Mouse (Mus musculus) layer of hippocampus, adult 9-11 months (tissue): ENCODE measurements around the gene Gm21095.
"Not testable (repeated sequence)": the region's sequence is repeated elsewhere in the genome, so short reads cannot be mapped to it uniquely, and the experiment has no call there.

ENCODE experiments used
- DNase-seq: peaks from one replicate; pipeline ENCODE4 v3.0.0; 2022

Gene Gm21095

DNA sequence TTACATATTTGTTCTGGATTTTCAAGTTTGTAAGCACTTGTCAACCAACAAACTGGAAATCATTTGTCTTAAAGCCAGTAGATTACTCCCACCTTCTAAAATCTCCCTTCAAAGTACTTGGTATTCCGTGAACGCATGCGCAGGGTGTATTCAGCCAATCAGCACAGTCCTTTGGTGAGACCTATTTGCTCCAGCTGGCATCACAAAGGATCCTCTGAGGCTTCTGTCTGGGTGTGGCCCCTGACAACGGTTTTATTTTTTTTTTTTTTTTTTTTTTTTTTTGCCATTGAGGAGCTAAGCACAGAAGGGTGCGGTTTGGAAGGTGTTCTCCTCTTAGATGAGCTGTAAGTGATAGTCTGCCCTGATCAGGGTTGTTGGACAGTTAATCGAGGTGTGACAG is at the start of gene Gm21095:
Gene Gm21095, plus strand, starts transcription at position 301 of the 400 bp plus-strand sequence.
- DNase-seq: not testable (repeated sequence)
